Mouse (Mus musculus) layer of hippocampus, postnatal 10 days (tissue): Measurements from ENCODE around the gene Nckap5l. TPM values are rescaled to one million over a fixed set of nuclear protein-coding genes. Genes with fewer than 3 reads are reported as not detected.

Experiments
- DNase-seq, 2 experiments: peaks; one replicate each; pipeline ENCODE4 v3.0.0; 2021; ENCODE audit warnings: low spot score in 2 of 2
- long read RNA-seq: library from polyadenylated mRNA; stranded (forward); transcript quantifications from one replicate; pipeline ENCODE4 v2.0.0, GENCODE M21; 2023
- total RNA-seq, 2 experiments: library from RNA; stranded (reverse); gene quantifications; 2 replicates each; pipeline ENCODE4 v1.2.3; 2021

Gene Nckap5l
- total RNA-seq, result 10 to 100 TPM; 32.5 to 38.1 TPM
- long read RNA-seq, partial matches to known transcripts, result 16 of 16 reads
- long read RNA-seq, other reads (novel, unspliced or antisense), result 0 of 16 reads

DNA sequence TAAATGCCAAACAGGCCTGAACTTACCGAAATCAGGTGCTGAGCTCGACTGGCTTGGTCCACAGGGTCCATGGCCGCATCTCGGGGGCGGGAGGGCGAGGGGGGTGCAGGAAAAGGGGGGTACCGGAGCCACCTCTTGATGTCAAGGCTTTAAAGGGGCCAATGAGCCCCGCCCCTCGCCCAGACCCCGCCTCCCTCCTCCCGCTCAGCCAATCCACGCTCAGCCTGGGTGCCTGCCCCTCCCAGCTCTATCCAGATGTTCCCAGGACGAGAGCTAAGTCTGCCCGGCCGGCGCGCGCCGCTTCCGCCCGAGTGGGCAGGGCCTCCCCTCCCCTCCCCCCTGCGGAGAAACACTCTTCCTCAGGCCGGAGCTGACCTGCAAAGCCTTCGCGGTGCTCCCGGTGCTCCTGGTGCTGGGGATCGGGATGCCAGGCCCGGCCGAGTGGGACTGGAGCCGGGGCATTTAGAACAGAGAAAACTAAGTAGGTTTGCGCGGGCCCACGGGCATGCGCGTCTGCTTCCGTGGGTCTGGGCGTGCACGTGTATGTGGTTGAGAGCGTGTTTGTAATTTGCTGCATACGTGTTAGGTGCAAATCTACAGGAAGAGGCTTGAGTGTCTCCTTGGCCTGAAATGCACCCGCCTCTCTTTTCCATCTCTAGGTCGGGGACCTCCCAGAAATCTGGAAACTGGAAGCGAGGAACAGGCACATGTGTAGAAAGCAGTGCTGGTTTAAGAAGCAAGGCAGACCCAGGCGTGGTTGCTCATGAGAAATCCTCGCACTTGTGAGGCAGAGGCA is at the start of gene Nckap5l:
TSS of gene Nckap5l (minus strand) at position 143 of the 796 bp plus-strand sequence.
- DNase-seq, result peak; percentile 85 to 92

DNA sequence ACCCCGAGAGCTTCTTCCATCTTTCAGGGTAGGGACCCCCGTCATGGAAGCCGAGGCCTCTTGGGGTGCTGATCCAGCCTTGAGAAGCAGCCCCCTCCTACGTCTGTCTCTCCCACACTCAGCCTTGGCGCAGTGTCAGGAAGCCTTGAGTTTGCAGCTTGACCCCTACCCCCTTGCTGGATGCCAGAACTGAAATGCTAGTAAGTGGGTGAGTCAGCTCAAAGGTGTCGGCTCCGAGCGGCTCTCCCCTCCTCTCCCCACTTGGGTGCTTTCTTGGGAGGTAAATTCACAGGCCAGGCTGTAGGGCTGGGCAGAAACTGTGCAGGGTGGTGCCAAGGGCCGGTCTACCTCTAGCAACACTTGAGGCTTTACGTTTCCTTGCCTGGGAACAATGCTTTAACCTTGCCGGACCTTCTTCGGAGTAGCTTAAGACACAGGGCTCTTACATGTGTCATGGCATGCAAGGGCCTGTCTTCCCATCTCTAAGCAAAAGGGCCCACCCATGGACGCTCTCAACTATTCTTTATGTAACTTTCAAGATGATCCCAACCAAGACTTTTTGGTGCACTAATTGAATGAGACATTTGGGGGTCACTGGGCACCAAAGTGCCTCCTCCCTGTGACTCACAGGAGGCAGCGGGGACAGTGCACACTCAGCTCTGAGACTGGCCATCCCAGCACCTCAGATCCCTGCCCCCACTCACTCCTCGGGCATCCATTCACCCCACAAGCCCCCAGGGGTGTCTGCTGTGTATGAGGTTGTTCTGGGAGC is 48.0 kb upstream of the Nckap5l start:
- DNase-seq, result no peak

DNA sequence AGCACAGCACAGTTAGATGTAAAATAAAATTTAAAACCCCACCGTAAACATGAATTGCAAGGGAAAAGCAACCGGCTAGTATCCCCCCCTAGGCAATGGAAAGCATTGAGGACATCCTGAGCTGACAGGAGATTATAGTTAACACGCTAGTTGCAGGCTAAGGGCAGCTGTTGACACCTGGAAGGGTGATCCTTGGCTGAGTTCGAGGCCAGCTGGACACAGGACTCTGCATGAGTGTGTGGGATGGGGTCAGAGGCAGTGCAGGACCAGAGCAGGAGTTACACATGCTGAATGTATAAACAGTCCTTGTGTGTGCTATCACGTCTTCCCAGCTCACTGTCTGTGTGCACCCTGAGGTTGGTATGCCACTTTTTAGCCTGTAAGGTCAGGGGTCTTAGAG is 45.7 kb upstream of the Nckap5l start:
- DNase-seq, result no peak

DNA sequence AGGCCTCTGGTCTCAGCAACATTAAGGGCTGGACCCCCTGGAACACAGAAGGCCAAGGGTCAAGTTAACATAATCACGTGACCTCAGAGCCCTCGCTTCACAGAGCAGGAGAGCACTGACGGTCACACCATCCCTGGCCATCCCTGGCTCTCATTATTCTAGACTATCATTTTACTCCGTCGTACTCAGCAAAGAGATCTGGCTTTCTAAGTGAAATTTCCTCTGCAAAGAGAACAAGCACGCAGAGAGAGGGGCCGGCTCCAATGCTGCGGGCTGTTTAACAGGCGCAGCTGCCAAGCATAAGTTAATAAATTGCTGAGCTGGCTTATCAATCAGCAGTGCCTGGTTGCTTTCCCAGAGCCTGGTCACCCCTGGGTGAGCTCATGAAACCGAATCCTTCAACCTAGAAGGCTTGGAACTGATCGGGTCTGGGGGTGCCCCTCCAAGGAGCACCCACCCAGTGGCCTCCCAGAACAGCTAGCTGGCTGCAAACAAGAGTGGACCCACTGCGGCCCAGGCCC is 44.8 kb upstream of the Nckap5l start:
- peak in 1 of 2 experiments; percentile 43 for DNase-seq

DNA sequence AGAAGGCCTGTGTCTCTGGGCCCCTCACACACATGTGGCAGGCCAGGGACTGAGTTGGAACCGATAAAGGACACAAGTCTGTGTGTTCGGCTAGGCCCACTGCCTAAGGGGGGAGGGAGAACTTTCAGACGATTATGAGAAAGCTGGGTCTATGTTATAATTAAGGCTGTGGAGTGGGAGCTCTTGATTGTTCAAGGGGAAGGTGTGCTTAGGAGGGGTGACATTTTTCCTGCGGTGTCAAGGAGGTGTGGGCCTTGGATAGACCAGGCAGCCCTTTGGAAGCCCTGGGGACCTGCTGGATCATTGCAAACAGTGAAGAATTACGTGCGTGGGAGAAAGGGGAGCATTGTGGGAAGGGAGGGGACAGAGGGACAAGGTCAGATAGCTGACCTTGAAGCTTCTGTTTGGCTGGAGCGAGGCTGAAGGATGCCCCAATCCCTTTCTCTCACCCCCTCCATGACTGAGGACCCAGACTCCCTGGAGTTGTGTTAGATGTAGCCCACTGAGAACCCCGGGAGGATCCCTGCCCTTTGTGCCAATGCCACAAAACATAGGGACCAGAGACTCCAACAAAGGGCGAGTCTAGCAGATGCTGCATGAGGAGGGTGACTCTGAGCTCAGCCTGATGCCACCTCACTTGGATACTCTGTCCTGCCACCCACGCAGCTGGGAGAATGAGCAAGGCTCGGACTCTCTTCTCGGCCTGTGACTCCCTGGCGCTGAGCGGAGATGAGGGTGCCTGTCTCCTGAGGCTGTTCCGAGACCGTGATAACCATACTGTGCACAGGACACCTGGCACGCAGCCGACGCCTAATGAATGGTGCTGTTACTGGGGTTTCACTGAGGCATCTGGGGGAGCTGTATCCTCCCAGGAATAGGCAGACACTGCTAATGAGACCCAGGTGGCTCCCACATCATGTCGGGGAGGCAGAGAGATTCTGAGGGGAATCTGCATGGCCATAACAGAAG is 44.0 kb upstream of the Nckap5l start:
- peak; percentile 61 to 62 for DNase-seq

DNA sequence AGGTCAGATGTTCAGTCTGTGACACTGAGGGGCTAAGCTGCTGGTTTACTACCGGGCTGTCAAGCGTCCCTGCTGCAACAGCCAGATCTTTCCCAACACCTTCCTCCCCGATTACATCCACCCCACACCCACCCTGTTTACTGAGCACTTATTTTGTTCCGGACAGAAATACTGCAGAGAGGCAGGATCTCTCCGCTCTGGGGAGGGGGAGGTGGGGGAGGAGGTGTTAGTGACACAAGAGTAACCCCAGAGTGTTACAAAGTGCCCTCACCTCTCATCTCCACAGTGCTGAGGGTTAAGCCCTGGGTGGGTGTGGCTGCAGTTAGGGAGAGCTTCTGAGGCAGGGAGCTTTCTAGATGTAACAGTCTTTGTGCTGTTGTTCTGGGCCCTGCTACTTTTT is 42.8 kb upstream of the Nckap5l start:
- DNase-seq, result no peak

DNA sequence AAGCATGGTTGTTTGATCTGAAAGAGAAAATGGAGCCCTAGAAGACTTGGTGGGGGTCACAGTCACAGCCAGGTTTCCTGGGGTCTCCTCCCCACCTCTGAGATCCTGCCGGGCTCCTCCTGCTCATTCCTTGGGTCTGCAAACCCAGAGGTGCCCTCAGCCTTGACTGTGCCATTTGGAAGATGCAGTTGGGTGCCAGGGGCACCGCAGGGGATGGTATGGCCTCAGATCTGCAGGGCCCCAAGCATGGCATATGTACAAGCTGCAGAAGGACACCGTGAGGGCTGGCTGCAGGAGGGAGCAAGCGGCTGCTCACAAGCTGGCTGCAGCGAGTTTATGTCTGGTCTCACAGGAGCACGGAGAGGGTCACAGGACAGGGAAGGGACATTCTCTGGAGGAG is 42.2 kb upstream of the Nckap5l start:
- DNase-seq, result no peak

DNA sequence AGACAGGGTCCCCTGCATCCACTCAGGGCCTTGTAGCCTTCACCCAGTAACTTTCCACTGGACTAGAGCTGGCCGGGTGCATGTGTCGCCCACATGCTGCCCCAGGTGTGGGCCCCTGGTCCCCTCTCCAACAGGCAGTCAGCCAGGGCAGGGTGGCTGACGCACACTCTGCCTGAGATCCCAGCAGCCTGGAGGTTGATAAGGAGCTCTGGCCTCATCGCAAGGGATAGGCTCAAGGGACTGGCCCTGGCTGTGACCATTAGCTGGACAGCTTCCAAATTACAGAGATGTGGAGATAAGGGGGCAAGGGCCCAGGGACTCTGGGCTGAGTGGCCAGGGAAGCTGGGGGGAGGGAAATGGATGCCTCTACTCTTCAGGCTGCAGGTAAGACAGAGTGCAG is 41.2 kb upstream of the Nckap5l start:
- DNase-seq, result no peak

DNA sequence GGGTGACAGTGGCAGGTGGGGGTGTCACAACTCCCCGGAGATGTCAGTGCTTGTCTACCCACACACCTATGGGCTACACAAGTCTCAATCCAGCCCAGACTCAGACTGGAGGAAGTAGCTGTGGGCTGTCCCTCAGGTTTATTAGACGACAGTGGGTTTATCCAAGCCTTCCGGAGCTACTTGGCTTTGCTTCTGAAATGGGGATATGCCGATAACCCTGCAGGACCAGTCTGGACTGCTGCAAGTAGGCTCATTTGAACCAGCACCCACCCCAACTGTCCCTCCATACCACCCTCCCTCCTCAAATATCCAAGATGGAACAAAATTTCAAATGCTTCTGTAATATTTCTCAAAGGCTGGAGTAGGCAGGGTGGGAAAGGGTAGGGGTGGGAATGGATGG is 40.8 kb upstream of the Nckap5l start:
- no peak for DNase-seq

DNA sequence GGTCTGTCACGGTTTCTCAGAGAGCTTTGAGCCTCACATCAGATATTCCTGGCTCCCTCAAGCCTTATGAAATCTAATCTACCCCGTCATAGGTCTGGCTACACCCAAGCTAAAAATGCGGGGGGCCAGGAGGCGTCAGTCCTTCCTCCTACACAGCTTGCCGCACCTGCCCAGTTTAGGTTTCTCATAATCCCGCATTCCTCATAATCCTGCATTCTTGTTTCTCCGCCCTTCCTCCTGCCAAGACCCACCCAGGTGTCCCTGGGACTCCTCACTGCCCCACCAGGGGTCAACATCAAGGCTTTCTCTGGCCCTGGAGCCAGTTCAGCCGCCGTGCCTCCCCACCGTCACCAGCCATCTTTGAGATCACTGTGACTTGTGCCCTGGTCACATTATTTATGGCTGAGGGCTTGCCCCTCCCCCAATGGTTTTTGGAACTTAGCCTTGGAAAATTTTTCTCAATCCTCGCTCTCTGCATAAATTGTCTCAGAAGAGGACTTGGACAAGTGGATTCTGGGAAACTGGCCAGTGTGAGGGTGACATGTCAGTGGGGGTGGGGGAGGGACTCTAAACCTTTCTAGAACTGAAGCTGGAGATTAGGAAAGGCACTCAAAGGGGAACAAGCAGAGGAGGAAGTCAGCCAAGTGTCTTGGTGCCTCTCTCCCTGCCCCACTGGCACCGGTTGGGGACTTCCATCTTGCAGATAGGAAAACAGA is 40.1 kb upstream of the Nckap5l start:
- peak; percentile 40 to 50 for DNase-seq

DNA sequence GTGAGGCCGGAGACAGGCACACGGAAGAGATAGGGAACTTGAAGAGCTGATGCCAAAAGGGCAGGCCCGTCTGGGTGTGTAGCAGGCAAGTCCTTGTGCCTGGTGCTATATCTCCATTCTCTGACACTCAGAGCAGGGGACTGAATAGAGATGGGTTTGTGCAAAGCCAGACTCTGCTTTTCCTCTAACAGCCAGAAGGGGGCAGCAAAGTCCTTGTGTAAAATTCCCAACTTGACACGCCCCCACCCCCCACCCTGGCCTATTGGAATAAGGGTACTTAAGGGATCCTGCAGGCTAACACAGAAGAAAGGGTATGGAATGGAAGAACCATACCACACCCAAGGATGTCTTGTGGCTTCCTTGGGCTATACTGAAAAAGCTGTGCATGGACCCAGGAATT is 39.5 kb upstream of the Nckap5l start:
- DNase-seq, result peak; percentile 72 to 75

DNA sequence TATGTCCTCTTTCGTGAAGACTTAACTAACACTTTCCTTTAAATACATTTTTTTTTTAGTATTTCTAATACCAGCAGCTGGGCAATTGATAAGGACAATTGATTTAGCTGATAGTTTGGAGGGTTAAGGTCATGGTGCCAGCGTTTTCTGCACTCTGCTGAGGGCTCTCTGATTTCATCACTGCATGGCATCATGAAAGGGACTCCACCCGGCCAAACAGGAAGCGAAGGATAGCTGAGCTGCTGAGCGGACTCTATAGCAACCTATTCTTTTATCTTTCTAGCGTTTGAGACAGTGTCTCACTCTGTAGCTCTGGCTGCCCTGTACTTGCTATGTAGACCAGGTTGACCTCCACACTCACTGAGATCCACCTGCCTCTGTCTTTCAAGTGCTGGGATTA is 27.2 kb upstream of the Nckap5l start:
- DNase-seq, result no peak

DNA sequence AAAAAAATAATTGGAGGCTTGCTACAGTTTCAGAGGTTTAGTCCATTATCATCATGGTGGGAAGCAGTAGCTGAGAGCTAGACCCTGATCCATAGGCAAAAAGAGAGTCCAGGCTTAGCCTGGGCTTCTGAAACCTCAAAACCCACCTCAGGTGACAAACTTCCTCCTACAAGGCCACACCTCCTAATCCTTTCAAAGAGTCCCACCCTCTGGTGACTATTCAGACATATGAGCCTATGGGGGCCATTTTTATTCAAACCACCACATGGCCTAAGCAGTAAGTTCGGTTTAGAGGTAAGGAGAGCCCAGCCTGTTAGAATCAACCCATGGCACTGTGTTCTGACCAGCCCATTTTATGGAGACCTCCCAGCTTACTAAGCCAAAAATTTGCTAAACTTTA is 18.3 kb upstream of the Nckap5l start:
- DNase-seq, result no peak

DNA sequence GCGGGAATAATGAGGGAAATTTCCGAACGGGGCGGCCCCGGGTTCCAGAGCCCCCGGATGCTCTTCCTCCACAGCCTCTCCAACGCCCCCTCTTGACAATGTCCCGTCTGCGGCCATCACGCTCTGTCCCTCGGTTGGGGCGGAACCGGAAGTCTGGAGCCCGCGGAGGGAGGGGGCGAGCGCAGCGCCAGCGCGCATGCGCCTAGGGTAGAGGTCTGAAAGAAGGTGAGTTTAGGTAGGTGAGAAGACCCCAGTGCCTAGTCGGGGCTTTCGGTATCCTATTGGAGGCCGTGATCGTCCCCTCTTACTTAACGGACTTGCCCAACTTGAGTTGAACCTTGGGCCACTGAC is 17.0 kb upstream of the Nckap5l start, which contains the start of gene Bcdin3d:
TSS of gene Bcdin3d (minus strand) at position 155 of the 351 bp plus-strand sequence.
- peak; percentile 86 to 91 for DNase-seq

DNA sequence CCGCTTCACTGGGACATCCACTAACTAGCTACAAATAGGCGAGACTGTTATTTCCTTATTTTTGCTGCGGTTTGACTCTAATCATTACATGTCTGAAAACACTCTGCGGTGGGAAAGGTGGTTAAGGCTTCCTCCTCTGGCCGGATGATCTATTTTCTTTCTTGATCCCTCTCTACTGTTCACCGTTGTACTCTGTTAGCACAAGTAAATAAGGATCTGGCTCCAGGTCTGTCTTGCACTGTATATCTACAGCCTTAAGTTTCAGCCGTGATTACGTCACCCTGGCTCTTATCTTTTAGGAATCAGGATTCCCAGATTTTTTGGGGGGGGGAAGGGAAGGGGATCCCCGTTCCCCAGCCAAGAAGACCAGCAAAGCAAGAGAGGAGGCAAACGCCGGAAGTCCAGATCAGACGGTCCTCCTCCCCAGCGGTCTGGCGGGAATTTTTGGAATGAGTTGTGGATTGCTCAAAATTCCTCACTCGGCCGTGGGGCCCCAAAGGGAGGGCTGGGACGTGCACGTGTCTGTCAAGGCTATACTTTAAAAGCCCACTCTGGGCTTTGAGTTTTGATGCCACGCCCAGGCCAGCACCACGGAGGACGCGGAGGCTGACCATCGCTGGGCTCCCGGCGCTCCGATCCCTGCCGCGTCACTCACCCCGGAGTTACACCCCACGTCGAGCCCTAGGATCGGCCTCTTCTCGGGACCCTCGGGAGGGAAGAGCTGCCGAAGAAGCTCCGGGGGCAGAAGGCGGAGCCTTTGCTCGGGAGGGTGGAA is 16.4 kb upstream of the Nckap5l start:
- DNase-seq, result peak; percentile 46 to 65

DNA sequence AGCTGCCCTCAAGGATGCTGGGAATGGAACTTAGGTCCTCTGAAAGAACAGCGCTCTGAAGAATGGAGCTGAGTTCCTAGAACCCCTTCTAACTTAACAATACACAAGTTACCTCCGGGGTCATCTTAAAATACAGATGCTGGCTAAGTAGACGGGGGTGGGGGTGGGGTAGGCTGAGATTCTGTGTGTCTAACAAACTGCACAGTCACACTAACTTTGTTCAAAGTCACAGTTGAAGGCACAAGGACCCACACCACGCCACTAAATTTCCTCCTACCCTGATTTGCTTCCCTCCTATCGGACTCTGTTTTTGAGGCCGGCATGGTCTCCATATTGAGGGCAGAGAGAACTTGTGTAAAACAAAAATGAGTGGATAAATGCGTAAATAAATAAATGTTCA is 15.4 kb upstream of the Nckap5l start:
- no peak for DNase-seq

DNA sequence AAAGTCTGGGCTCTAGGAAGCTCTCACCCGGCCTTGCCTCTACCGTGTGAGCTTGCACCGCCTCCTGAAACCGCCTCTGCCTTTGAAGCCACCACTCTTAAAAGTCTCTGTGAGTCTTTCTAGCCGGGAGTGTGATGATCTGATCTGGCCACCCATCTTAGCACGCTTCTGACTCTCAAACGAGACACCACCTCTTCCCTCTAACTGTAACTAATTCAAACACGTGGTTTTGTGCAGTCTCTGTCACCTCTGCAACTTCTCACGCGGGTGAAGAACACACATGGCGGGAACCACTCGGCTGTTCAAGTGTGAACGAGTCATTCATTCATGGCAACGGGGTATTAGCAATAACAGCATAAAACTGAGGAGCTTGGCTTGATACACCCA is 14.1 kb upstream of the Nckap5l start:
- no peak for DNase-seq

DNA sequence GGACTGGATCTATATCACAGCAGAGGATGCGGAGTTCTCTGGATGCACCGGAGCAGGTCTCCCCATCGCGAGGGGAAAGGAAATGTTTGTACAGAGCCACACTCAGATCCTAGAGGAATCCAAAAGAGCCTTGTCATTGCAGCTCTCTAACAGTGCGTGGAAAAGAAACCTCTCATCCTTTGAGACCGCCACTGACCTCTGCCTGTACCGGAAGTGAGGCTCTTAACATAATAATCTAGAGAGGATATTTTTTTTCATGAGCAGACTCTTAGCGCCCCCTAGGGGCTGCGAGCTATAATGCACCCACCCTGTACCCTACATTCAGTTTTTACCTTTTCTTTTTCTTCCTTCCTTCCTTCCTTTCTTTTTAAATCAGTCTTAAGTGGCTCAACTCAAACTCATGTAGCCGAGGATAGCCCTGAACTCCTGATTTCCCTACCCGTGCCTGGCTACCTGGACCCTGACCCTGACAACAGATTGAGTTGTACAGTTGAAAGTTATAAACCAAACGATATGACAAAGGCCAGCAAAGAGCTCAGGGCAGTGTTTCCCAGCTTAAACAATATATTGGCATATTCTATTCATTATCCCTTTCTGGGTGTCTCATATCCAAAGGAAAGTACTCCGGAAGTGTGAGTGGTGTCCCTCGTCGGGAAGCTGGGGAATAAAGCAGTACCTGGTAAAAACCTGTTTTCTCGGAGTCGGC is 13.6 kb upstream of the Nckap5l start:
- DNase-seq, result peak; percentile 60 to 73

DNA sequence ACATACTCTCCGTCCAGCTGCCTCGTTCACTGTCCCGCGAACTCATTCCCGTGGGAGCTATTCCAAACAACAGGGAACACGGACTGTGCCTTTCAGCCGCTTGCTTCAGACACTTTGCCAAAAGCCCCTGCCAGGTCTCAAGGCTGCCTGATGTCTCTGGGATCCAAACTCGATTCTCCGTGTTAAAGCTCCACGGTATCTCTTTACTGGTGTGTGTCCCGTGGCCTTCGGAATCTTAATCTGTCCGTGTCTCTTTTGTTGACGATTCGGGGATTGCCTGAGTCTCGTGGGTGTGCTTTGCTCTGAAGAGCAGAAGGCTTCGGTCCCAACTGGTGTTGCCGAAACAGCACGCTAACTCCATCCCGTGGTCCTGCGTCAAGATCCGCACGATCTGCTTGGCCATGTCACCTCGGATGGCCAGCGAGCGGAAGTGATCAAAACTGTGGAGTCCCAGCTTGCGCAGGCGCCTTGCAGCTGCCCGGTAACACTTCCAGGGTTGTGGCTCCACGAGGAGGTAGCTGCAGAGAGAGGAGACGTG is 12.7 kb upstream of the Nckap5l start:
- DNase-seq, result no peak
